Mouse (Mus musculus) ES-E14 (cell line): ENCODE measurements around the gene 9930021J03Rik.

Experiments
- CHD2 ChIP-seq: IDR thresholded peaks from 2 replicates; pipeline ENCODE4 v1.6.1; 2014; ENCODE audit warnings: mild to moderate bottlenecking, low read depth, low read length, inconsistent platforms
- HCFC1 ChIP-seq: IDR thresholded peaks from 2 replicates; pipeline ENCODE4 v1.6.1; 2012; ENCODE audit warnings: low read length, inconsistent platforms, borderline replicate concordance; ENCODE audit not compliant: insufficient read depth
- MAFK ChIP-seq: IDR thresholded peaks from 2 replicates; pipeline ENCODE4 v1.6.1; 2014; ENCODE audit warnings: mild to moderate bottlenecking, low read depth, low read length, inconsistent platforms; ENCODE audit not compliant: insufficient read depth
- ZNF384 ChIP-seq: IDR thresholded peaks from 2 replicates; pipeline ENCODE4 v1.6.1; 2012; ENCODE audit warnings: low read depth, low read length, inconsistent platforms

GRCm38 (mm10) chr19:29675562-29676078 is 130.2 kb downstream of the 9930021J03Rik start:
- no peak for TF ChIP-seq CHD2
- TF ChIP-seq HCFC1, result no peak
- TF ChIP-seq MAFK, result no peak
- TF ChIP-seq ZNF384, result no peak
